Mouse (Mus musculus): Measurements from ENCODE around the gene Vwc2. TPM values are rescaled to one million over a fixed set of nuclear protein-coding genes. Genes with fewer than 3 reads are reported as not detected.

The Vwc2 gene
- 0.27 and 0.39 TPM in 2 replicates for polyA plus RNA-seq (2015; fragmentation: Nextera tagmentation; extraction: Ambion mirVana)

DNA sequence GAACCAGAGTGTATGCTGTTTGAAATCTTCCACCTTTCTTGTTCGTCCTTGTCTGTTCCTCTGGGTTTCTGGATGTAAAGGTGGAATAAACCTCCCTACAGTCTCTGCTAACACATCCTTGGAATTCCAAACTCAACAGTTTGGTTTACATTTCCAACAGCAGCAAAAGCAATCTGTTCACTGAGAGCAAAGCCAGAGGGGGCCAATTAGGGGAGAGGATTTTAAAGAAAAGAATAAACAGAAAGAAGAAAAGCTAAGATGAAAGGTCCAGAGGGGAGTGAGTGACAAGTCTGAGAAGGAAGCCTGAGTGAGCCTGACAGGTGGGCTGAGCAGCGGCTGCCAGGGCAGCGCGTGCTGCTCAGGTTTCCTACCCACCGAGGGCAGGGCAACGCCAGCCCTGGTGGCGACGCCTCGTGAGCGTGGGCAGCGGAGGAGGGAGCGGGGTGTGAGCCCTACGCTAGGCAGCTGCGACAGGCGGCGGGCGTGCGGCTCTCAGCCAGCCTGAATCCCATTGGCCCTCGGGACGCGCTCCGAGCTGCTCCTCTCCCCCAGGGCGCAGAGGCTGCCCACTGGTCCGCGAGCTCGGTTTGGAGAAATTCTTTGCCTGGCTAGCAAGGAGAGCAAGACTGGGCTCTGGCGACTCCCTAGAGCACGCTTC is at the start of gene Vwc2:
Vwc2 (plus strand) TSS at position 648 of the 658 bp plus-strand sequence.
- Histone ChIP-seq H3K27me3 (replicated peaks; ENCODE audit: insufficient read depth, low read length) (peaks cover 35% of the 10 kb centered on the region), H3K9me3 (ENCODE audit: low read length) (no peaks in the 10 kb centered on the region), H3K4me2 (replicated peaks; ENCODE audit: low read depth, low read length) (peak within 1 kb of the TSS; percentile 58), H3K36me3 (ENCODE audit: insufficient read depth, low read length) (no peaks in the 10 kb centered on the region), H3K27ac (ENCODE audit: low read length) (no peak within 1 kb of the TSS), H3K4me1 (ENCODE audit: insufficient read depth, low read depth, low read length) (no peaks in the 10 kb centered on the region), H3K4me3 (ENCODE audit: low read depth, low read length) (peak within 1 kb of the TSS; percentile 2; the same call in 1 of the 2 replicates), H3K9ac (replicated peaks; ENCODE audit: low read depth) (no peak within 1 kb of the TSS)
- DNase-seq (ENCODE audit: low spot score) (no peak), ATAC-seq (peak; percentile 47)
- 1% methylated on average over 28 of the region's 28 CpGs for WGBS
- TF ChIP-seq CTCF (IDR thresholded peaks at IDR 0.05) (no peak), EP300 (IDR thresholded peaks at IDR 0.05) (no peak)

DNA sequence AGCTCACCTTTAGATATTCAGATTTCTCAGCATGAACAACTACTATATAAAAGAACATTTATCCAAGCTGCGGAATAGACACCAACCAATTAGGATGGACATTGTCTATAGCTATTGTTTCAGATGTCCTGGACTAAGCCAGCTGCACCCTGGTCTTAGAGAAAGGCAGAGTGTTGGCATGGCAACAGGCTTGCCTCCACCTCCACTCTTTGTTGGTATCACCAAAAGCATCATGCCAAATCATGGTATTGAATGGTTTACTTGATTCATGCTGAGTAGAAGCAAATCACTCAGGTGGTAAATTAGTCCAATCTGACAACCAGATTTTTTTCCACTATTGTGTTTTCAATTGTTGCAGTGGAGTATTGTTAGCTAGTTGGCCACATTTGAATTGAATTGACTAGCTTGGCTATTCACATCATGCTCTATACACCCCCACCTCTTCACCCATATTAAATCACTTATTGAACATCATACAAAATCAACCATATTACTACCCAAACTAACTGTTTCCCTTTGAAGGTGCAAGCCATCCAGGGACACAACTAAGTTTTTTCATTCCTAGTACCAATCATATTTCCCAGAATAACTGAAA is 25.8 kb upstream of the Vwc2 start:
- TF ChIP-seq CTCF (IDR thresholded peaks at IDR 0.05) (no peak), EP300 (IDR thresholded peaks at IDR 0.05) (no peak)
- H3K36me3 ChIP-seq (ENCODE audit: insufficient read depth, low read length), result no peaks in the 10 kb centered on the region
- ATAC-seq (no peak), DNase-seq (ENCODE audit: low spot score) (no peak)
- no peaks in the 10 kb centered on the region for H3K27me3 ChIP-seq (replicated peaks; ENCODE audit: insufficient read depth, low read length)
- no peak overlapping the region for H3K4me2 ChIP-seq (replicated peaks; ENCODE audit: low read depth, low read length)
- no peak overlapping the region for H3K9ac ChIP-seq (replicated peaks; ENCODE audit: low read depth)
- H3K4me3 ChIP-seq (ENCODE audit: low read depth, low read length), result no peak overlapping the region
- WGBS, result 94% methylated on average over 1 of the region's 1 CpGs
- no peaks in the 10 kb centered on the region for H3K9me3 ChIP-seq (ENCODE audit: low read length)
- no peak overlapping the region for H3K27ac ChIP-seq (ENCODE audit: low read length)
- no peaks in the 10 kb centered on the region for H3K4me1 ChIP-seq (ENCODE audit: insufficient read depth, low read depth, low read length)

DNA sequence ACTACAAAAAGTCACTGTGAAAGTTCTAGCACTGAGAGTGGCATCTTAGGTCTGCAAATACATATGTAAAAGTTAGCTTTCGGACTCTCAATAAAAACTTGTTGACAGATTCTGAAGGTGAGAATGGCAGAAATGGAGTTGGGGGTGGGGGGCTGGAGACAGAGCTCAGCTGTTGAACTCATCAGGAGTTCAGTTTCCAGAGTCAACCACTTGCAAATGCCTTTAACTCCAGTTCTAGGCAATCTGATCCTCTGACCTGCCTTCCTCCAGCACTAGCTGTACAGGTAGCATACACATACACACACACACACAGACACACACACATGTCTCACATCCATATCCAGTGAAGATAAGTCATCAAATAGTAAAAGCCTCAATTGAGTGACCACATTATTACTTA is 16.4 kb upstream of the Vwc2 start:
- Histone ChIP-seq H3K27me3 (replicated peaks; ENCODE audit: insufficient read depth, low read length) (no peaks in the 10 kb centered on the region), H3K4me2 (replicated peaks; ENCODE audit: low read depth, low read length) (no peak overlapping the region), H3K9ac (replicated peaks; ENCODE audit: low read depth) (no peak overlapping the region), H3K27ac (ENCODE audit: low read length) (no peak overlapping the region), H3K4me3 (ENCODE audit: low read depth, low read length) (no peak overlapping the region), H3K4me1 (ENCODE audit: insufficient read depth, low read depth, low read length) (no peaks in the 10 kb centered on the region), H3K36me3 (ENCODE audit: insufficient read depth, low read length) (no peaks in the 10 kb centered on the region), H3K9me3 (ENCODE audit: low read length) (no peaks in the 10 kb centered on the region)
- no peak for ATAC-seq
- no peak for DNase-seq (ENCODE audit: low spot score)
- TF ChIP-seq CTCF (IDR thresholded peaks at IDR 0.05) (no peak), EP300 (IDR thresholded peaks at IDR 0.05) (no peak)
- 76% methylated on average over 1 of the region's 1 CpGs for WGBS

DNA sequence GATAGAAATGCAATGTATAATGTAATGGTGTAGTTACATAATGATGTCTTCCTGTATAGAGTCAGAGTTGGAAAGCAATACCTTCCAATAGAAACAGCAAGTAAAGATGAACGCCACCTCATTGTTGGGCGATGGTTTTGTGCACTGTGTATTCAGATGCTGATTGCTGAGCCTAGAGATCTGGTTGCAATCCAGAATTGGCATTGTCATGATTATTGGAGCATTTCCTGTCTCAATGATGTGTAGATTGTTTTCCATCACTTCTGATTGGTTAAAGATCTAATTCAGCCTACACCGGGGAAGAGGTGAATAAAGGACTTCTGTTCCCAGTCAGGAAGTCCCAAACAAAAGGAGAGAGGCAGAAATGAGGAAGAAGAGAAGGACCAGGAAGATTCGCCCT is 15.7 kb upstream of the Vwc2 start:
- DNase-seq (ENCODE audit: low spot score) (no peak), ATAC-seq (no peak)
- TF ChIP-seq CTCF (IDR thresholded peaks at IDR 0.05) (no peak), EP300 (IDR thresholded peaks at IDR 0.05) (no peak)
- Histone ChIP-seq H3K4me2 (replicated peaks; ENCODE audit: low read depth, low read length) (no peak overlapping the region), H3K36me3 (ENCODE audit: insufficient read depth, low read length) (no peaks in the 10 kb centered on the region), H3K4me3 (ENCODE audit: low read depth, low read length) (no peak overlapping the region), H3K27ac (ENCODE audit: low read length) (no peak overlapping the region), H3K4me1 (ENCODE audit: insufficient read depth, low read depth, low read length) (no peaks in the 10 kb centered on the region), H3K9ac (replicated peaks; ENCODE audit: low read depth) (no peak overlapping the region), H3K9me3 (ENCODE audit: low read length) (no peaks in the 10 kb centered on the region), H3K27me3 (replicated peaks; ENCODE audit: insufficient read depth, low read length) (no peaks in the 10 kb centered on the region)
- 66% methylated on average over 4 of the region's 4 CpGs for WGBS

DNA sequence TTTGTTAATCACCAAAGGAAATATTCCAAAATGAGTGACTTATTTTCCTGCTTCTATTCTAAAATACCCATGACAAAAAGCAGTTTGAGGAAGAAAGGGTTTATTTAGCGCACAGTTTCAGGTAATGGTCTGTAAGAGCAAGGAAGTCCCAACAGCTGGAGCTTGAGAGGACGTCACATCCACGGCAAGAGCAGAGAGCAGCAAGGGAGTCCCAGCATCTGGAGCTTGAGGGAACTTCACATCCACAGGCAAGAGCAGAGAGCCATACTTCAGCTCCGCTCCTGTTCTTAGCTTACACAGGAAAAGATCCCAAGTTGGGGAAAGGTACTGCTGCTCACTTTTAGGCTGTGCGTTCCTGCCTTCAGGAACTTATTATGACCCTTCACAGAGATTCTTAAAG is 15.0 kb upstream of the Vwc2 start:
- H3K4me2 ChIP-seq (replicated peaks; ENCODE audit: low read depth, low read length), result no peak overlapping the region
- ATAC-seq, result no peak
- H3K27me3 ChIP-seq (replicated peaks; ENCODE audit: insufficient read depth, low read length), result no peaks in the 10 kb centered on the region
- DNase-seq (ENCODE audit: low spot score), result no peak
- no peak overlapping the region for H3K4me3 ChIP-seq (ENCODE audit: low read depth, low read length)
- WGBS, result 82% methylated on average over 5 of the region's 5 CpGs
- H3K36me3 ChIP-seq (ENCODE audit: insufficient read depth, low read length), result no peaks in the 10 kb centered on the region
- no peaks in the 10 kb centered on the region for H3K9me3 ChIP-seq (ENCODE audit: low read length)
- no peak overlapping the region for H3K9ac ChIP-seq (replicated peaks; ENCODE audit: low read depth)
- no peak for TF ChIP-seq CTCF (IDR thresholded peaks at IDR 0.05)
- no peak for TF ChIP-seq EP300 (IDR thresholded peaks at IDR 0.05)
- H3K27ac ChIP-seq (ENCODE audit: low read length), result no peak overlapping the region
- H3K4me1 ChIP-seq (ENCODE audit: insufficient read depth, low read depth, low read length), result no peaks in the 10 kb centered on the region

DNA sequence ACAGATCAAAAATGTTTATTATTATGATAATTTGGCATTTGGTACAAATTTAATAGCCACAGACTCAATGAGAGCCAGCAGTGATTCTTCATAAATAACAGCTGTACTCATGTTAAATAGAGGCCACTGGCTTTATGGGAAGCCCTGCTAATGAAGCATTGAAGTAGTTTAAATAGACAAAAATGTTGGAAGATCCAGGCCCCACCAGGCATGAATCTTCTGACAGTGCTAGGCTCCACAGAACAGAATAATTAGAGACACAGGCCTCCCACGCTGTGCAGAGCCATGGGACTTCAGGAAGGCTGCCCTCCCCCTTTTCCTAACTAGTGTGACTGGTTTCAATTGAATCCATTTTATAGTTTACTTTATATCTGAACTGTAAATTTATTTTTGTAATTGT is 11.8 kb upstream of the Vwc2 start:
- H3K27me3 ChIP-seq (replicated peaks; ENCODE audit: insufficient read depth, low read length), result no peaks in the 10 kb centered on the region
- TF ChIP-seq CTCF (IDR thresholded peaks at IDR 0.05), result no peak
- no peak for TF ChIP-seq EP300 (IDR thresholded peaks at IDR 0.05)
- H3K36me3 ChIP-seq (ENCODE audit: insufficient read depth, low read length), result no peaks in the 10 kb centered on the region
- no peaks in the 10 kb centered on the region for H3K9me3 ChIP-seq (ENCODE audit: low read length)
- DNase-seq (ENCODE audit: low spot score) (no peak), ATAC-seq (no peak)
- 22% methylated on average over 1 of the region's 1 CpGs for WGBS
- no peak overlapping the region for H3K27ac ChIP-seq (ENCODE audit: low read length)
- no peak overlapping the region for H3K9ac ChIP-seq (replicated peaks; ENCODE audit: low read depth)
- H3K4me3 ChIP-seq (ENCODE audit: low read depth, low read length), result no peak overlapping the region
- no peaks in the 10 kb centered on the region for H3K4me1 ChIP-seq (ENCODE audit: insufficient read depth, low read depth, low read length)
- H3K4me2 ChIP-seq (replicated peaks; ENCODE audit: low read depth, low read length), result no peak overlapping the region

All from lung, postnatal 0 days (tissue).